Mouse (Mus musculus): ENCODE measurements around the gene Gpr21. TPM values are rescaled to one million over a fixed set of nuclear protein-coding genes. Genes with fewer than 3 reads are reported as not detected.
"Not testable (repeated sequence)": the region's sequence is repeated elsewhere in the genome, so short reads cannot be mapped to it uniquely, and the experiment has no call there.

Gpr21 gene
- 0.77 and 1.5 TPM in 2 replicates for polyA plus RNA-seq (2015; fragmentation: Nextera tagmentation; extraction: Ambion mirVana)

DNA sequence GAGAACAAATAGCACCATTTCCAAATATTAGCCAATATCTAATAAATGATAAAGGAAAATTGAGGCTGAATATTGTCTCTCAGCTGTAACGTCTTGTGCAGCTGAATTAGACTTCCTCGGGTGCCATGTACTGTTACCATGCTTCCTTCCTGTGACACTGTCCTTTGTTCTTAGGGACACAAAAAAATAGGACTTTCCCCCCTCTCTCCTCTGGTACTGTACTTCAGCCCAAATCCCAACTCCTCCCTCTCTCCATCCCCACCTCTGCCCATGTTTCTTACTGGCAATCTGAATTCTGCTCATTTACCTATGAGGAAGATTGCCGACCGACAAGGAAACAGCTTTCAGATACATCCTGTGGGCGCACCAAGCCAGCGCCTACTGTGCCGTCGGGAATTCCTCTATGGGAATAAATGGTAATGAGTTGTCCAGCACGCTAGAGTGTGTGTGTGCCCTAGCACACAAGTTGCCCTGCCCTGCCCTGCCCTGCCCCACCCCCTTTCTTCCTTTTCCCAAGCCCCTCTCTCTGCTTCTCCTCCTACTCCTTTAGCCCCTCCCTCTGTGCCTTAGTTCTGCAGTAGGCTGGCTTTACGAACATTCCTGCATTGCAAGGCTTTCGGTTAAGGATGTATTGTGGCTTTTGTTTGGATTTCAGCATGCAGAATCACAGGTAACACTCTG, at the start of gene Gpr21:
Gpr21 (plus strand) TSS at position 303 of the 681 bp plus-strand sequence.
- Histone ChIP-seq H3K9me3 (ENCODE audit: low read length) (no peaks in the 10 kb centered on the region), H3K9ac (replicated peaks; ENCODE audit: low read length) (no peak within 1 kb of the TSS; the same call in none of the 2 replicates), H3K4me3 (ENCODE audit: low read length) (peak within 1 kb of the TSS; percentile 27), H3K27ac (ENCODE audit: low read length) (peak within 1 kb of the TSS; percentile 46; the same call in 1 of the 2 replicates), H3K4me1 (ENCODE audit: insufficient read depth, low read length) (peaks cover 15% of the 10 kb centered on the region), H3K27me3 (ENCODE audit: insufficient read depth, low read length) (no peaks in the 10 kb centered on the region), H3K36me3 (ENCODE audit: insufficient read depth, low read length) (peaks cover 21% of the 10 kb centered on the region), H3K4me2 (replicated peaks; ENCODE audit: low read depth, low read length) (peak within 1 kb of the TSS; percentile 42)
- WGBS = 29% methylated on average over 11 of the region's 11 CpGs
- ATAC-seq (ENCODE audit: low FRiP score, low TSS enrichment) = peak; percentile 79

- peaks cover 31% of the 10 kb centered on the region for H3K36me3 ChIP-seq (ENCODE audit: insufficient read depth, low read length)
Measured at GRCm38 (mm10) chr2:37479559-37479958, 36.6 kb upstream of the Gpr21 start.

DNA sequence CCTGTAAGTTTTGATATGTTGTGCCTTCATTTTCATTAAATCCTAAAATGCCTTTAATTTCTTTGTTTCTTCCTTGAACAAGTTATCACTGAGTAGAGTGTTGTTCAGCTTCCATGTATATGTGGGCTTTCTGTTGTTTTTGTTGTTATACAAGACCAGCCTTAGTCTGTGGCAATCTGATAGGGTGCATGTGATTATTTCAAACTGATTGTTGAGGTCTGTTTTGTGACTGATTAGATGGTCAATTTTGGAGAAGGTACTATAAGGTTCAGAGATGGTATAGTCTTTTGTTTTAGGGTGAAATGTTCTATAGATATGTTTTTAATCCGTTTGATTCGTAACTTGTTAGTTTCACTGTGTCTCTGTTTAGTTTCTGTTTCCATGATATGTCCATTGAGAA, 36.1 kb upstream of the Gpr21 start:
- H3K27me3 ChIP-seq (ENCODE audit: insufficient read depth, low read length) = no peaks in the 10 kb centered on the region
- no peak overlapping the region for H3K4me2 ChIP-seq (replicated peaks; ENCODE audit: low read depth, low read length)
- H3K36me3 ChIP-seq (ENCODE audit: insufficient read depth, low read length) = peaks cover 31% of the 10 kb centered on the region
- 96% methylated on average over 2 of the region's 2 CpGs for WGBS
- H3K9me3 ChIP-seq (ENCODE audit: low read length) = no peaks in the 10 kb centered on the region
- no peaks in the 10 kb centered on the region for H3K4me1 ChIP-seq (ENCODE audit: insufficient read depth, low read length)
- no peak overlapping the region for H3K27ac ChIP-seq (ENCODE audit: low read length)
- no peak overlapping the region for H3K4me3 ChIP-seq (ENCODE audit: low read length)
- no peak for ATAC-seq (ENCODE audit: low FRiP score, low TSS enrichment)
- H3K9ac ChIP-seq (replicated peaks; ENCODE audit: low read length) = no peak overlapping the region

More at GRCm38 (mm10) chr2:37479559-37479958, 36.6 kb upstream of the Gpr21 start:
- no peaks in the 10 kb centered on the region for H3K9me3 ChIP-seq (ENCODE audit: low read length)
- ATAC-seq (ENCODE audit: low FRiP score, low TSS enrichment) = no peak
- H3K9ac ChIP-seq (replicated peaks; ENCODE audit: low read length) = no peak overlapping the region
- H3K4me3 ChIP-seq (ENCODE audit: low read length) = no peak overlapping the region
- no peaks in the 10 kb centered on the region for H3K27me3 ChIP-seq (ENCODE audit: insufficient read depth, low read length)
- no peak overlapping the region for H3K27ac ChIP-seq (ENCODE audit: low read length)
- no peak overlapping the region for H3K4me2 ChIP-seq (replicated peaks; ENCODE audit: low read depth, low read length)
- H3K4me1 ChIP-seq (ENCODE audit: insufficient read depth, low read length) = no peaks in the 10 kb centered on the region

GRCm38 (mm10) chr2:37484165-37484564, 32.0 kb upstream of the Gpr21 start:
- H3K27me3 ChIP-seq (ENCODE audit: insufficient read depth, low read length) = no peaks in the 10 kb centered on the region
- H3K9ac ChIP-seq (replicated peaks; ENCODE audit: low read length) = no peak overlapping the region
- H3K27ac ChIP-seq (ENCODE audit: low read length) = no peak overlapping the region
- H3K4me3 ChIP-seq (ENCODE audit: low read length) = no peak overlapping the region
- H3K9me3 ChIP-seq (ENCODE audit: low read length) = no peaks in the 10 kb centered on the region
- H3K36me3 ChIP-seq (ENCODE audit: insufficient read depth, low read length) = peaks cover 22% of the 10 kb centered on the region
- WGBS = 81% methylated on average over 2 of the region's 2 CpGs
- H3K4me2 ChIP-seq (replicated peaks; ENCODE audit: low read depth, low read length) = no peak overlapping the region
- H3K4me1 ChIP-seq (ENCODE audit: insufficient read depth, low read length) = no peaks in the 10 kb centered on the region
- ATAC-seq (ENCODE audit: low FRiP score, low TSS enrichment) = no peak

GRCm38 (mm10) chr2:37485370-37485769, 30.8 kb upstream of the Gpr21 start:
- Histone ChIP-seq H3K4me3 (ENCODE audit: low read length) (no peak overlapping the region), H3K27me3 (ENCODE audit: insufficient read depth, low read length) (no peaks in the 10 kb centered on the region), H3K4me1 (ENCODE audit: insufficient read depth, low read length) (no peaks in the 10 kb centered on the region), H3K27ac (ENCODE audit: low read length) (no peak overlapping the region), H3K4me2 (replicated peaks; ENCODE audit: low read depth, low read length) (no peak overlapping the region), H3K9me3 (ENCODE audit: low read length) (no peaks in the 10 kb centered on the region), H3K36me3 (ENCODE audit: insufficient read depth, low read length) (peaks cover 34% of the 10 kb centered on the region), H3K9ac (replicated peaks; ENCODE audit: low read length) (no peak overlapping the region)
- ATAC-seq (ENCODE audit: low FRiP score, low TSS enrichment) = no peak
- WGBS = 85% methylated on average over 1 of the region's 1 CpGs

- peaks cover 39% of the 10 kb centered on the region for H3K36me3 ChIP-seq (ENCODE audit: insufficient read depth, low read length)
- no peak for ATAC-seq (ENCODE audit: low FRiP score, low TSS enrichment)
- H3K27me3 ChIP-seq (ENCODE audit: insufficient read depth, low read length) = no peaks in the 10 kb centered on the region
- no peak overlapping the region for H3K27ac ChIP-seq (ENCODE audit: low read length)
- H3K9me3 ChIP-seq (ENCODE audit: low read length) = no peaks in the 10 kb centered on the region
- no peaks in the 10 kb centered on the region for H3K4me1 ChIP-seq (ENCODE audit: insufficient read depth, low read length)
- no peak overlapping the region for H3K9ac ChIP-seq (replicated peaks; ENCODE audit: low read length)
- H3K4me3 ChIP-seq (ENCODE audit: low read length) = no peak overlapping the region
- no peak overlapping the region for H3K4me2 ChIP-seq (replicated peaks; ENCODE audit: low read depth, low read length)
Measured at GRCm38 (mm10) chr2:37486408-37486807, 29.7 kb upstream of the Gpr21 start.

DNA sequence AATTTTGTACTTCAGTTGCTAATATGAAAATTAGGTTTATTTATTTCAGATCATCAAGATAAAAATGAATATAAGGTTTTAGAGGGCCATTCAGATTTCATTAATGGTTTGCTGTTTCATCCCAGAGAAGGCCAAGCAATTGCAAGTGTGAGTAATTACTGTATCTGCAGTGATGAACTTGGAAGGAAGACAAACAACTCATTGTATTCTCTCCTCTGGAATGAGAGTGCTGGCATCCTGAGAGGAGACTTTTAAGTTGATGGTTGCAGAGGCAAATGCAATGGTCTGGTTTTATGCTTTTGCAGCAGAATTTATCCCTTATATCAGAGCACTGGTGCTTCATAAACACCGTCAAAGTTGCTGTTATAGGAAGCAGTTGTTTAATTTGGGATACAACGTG, 27.2 kb upstream of the Gpr21 start:
- Histone ChIP-seq H3K4me3 (ENCODE audit: low read length) (no peak overlapping the region), H3K9ac (replicated peaks; ENCODE audit: low read length) (no peak overlapping the region), H3K9me3 (ENCODE audit: low read length) (no peaks in the 10 kb centered on the region), H3K4me2 (replicated peaks; ENCODE audit: low read depth, low read length) (no peak overlapping the region), H3K36me3 (ENCODE audit: insufficient read depth, low read length) (peaks cover 43% of the 10 kb centered on the region), H3K27ac (ENCODE audit: low read length) (no peak overlapping the region), H3K4me1 (ENCODE audit: insufficient read depth, low read length) (no peaks in the 10 kb centered on the region), H3K27me3 (ENCODE audit: insufficient read depth, low read length) (no peaks in the 10 kb centered on the region)
- no peak for ATAC-seq (ENCODE audit: low FRiP score, low TSS enrichment)
- 96% methylated on average over 2 of the region's 2 CpGs for WGBS

GRCm38 (mm10) chr2:37497321-37497720, 18.8 kb upstream of the Gpr21 start:
- Histone ChIP-seq H3K9me3 (ENCODE audit: low read length) (no peaks in the 10 kb centered on the region), H3K4me3 (ENCODE audit: low read length) (no peak overlapping the region), H3K27me3 (ENCODE audit: insufficient read depth, low read length) (no peaks in the 10 kb centered on the region), H3K9ac (replicated peaks; ENCODE audit: low read length) (no peak overlapping the region), H3K4me2 (replicated peaks; ENCODE audit: low read depth, low read length) (no peak overlapping the region), H3K4me1 (ENCODE audit: insufficient read depth, low read length) (no peaks in the 10 kb centered on the region), H3K27ac (ENCODE audit: low read length) (no peak overlapping the region), H3K36me3 (ENCODE audit: insufficient read depth, low read length) (peaks cover 29% of the 10 kb centered on the region)
- 97% methylated on average over 4 of the region's 4 CpGs for WGBS
- ATAC-seq (ENCODE audit: low FRiP score, low TSS enrichment) = no peak

DNA sequence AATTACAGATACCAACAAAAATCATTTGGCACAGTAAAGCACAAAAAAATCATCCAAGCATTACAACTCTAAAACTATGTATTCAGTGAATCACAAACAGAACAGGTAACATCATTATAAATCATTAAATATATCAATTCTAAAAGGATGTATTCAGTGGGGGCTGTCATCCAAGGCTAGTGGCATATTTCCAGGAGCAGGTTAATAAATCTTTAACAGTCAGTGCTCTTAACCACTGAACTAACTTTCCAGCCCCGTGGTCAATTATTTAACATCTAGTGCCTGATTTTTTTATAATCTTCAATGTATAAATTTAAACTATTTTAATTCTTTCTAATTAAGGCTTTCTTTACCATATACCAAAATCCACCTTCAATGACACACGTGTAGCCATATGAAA, 10.3 kb upstream of the Gpr21 start:
- H3K4me1 ChIP-seq (ENCODE audit: insufficient read depth, low read length); H3K27me3 ChIP-seq (ENCODE audit: insufficient read depth, low read length); H3K4me3 ChIP-seq (ENCODE audit: low read length); H3K27ac ChIP-seq (ENCODE audit: low read length); ATAC-seq (ENCODE audit: low FRiP score, low TSS enrichment); H3K9me3 ChIP-seq (ENCODE audit: low read length); H3K9ac ChIP-seq (replicated peaks; ENCODE audit: low read length); H3K4me2 ChIP-seq (replicated peaks; ENCODE audit: low read depth, low read length): not testable (repeated sequence)
- 82% methylated on average over 2 of the region's 2 CpGs for WGBS
- peaks cover 29% of the 10 kb centered on the region for H3K36me3 ChIP-seq (ENCODE audit: insufficient read depth, low read length)

DNA sequence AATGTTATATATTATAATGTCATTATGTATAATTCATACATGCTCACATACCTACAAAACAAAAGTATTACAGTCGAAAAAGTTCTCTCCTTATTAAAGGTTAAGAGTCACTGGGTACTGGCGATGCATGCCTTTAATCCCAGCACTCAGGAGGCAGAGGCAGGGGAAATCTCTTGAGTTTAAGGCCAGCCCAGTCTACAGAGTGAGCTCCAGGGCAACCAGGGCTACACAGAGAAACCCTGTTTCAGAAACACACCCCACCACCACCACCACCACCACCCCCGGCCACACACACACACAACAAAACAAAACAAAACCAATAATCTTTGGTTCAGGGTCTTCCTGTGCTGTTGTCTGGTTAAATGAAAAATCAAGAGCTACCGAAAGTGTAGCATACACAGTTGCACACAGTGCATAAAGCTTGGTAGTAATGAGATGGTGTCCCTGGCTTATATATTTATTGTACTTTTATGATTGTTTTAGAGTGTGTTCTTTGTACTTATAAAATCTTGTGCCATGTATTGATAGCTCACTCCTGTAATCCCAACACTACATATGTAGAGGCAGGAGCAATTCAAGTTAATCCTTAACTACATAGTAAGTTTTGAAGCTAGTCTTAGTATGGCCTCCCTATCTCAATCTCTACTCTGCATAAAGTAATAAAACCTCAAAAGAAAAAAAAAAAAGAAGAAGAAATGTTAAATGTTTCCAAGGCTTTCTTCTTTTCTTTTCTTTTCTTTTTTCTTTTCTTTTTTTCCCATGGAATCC, 4.8 kb upstream of the Gpr21 start:
- no peak overlapping the region for H3K9ac ChIP-seq (replicated peaks; ENCODE audit: low read length)
- H3K27me3 ChIP-seq (ENCODE audit: insufficient read depth, low read length) = no peaks in the 10 kb centered on the region
- H3K36me3 ChIP-seq (ENCODE audit: insufficient read depth, low read length) = peaks cover 27% of the 10 kb centered on the region
- no peak overlapping the region for H3K4me2 ChIP-seq (replicated peaks; ENCODE audit: low read depth, low read length)
- ATAC-seq (ENCODE audit: low FRiP score, low TSS enrichment) = no peak
- peaks cover 8% of the 10 kb centered on the region for H3K4me1 ChIP-seq (ENCODE audit: insufficient read depth, low read length)
- 95% methylated on average over 4 of the region's 4 CpGs for WGBS
- no peaks in the 10 kb centered on the region for H3K9me3 ChIP-seq (ENCODE audit: low read length)
- no peak overlapping the region for H3K27ac ChIP-seq (ENCODE audit: low read length)
- H3K4me3 ChIP-seq (ENCODE audit: low read length) = no peak overlapping the region

Measured in kidney, embryonic 16.5 days (tissue).